In the genomic region with DNA sequence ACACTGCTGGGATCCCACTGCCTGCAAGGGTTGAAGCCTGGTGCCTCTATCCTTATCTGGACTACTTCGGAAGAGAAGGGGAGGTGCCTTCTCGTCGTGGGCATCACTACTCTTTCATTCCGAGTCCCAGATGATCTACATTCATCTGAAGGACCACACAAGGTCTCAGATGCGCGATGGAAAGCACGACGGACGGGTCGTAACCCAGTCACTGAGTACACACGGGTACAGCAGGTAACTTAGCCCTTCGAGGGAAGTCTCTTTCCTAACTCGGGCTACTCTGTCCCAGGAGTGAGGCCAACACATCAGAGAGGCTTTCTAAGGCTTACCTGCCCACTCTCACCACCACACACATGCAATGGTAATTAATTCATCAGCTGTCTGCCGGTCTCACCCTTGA, we compare ENCODE assay signal across 13 mouse cellular contexts.
"Had no signal": no experiment of that assay in that cellular context is flagged by ENCODE, and none has a peak within 500 bp of the region (broad histone marks: within the 10 kb centered on the region; RNA-seq: fewer than 3 reads in every experiment).

No protein-coding gene starts in this region.

- H3K9ac ChIP-seq: kidney, embryonic 15.5 days; liver, embryonic 13.5 days; liver, postnatal 0 days; lung, embryonic 15.5 days; midbrain, embryonic 15.5 days; stomach, embryonic 15.5 days had no signal

- H3K36me3 ChIP-seq: kidney, embryonic 15.5 days; limb, embryonic 10.5 days; liver, embryonic 13.5 days; lung, embryonic 15.5 days; midbrain, embryonic 15.5 days; stomach, embryonic 15.5 days had no signal

- H3K9me3 ChIP-seq: kidney, embryonic 15.5 days; limb, embryonic 10.5 days; liver, embryonic 13.5 days; lung, embryonic 15.5 days; megakaryocyte, embryonic 14.5 days; midbrain, embryonic 15.5 days; stomach, embryonic 15.5 days had no signal

- DNase-seq: kidney, postnatal 14 days; liver, embryonic 13.5 days; liver, postnatal 0 days; lung, postnatal 14 days; right cerebral cortex, postnatal 14 days had no signal

- H3K4me3 ChIP-seq: kidney, embryonic 15.5 days; limb, embryonic 10.5 days; liver, embryonic 13.5 days; lung, embryonic 15.5 days; megakaryocyte, embryonic 14.5 days; midbrain, embryonic 15.5 days; stomach, embryonic 15.5 days had no signal

- H3K27me3 ChIP-seq: liver, embryonic 13.5 days; lung, embryonic 15.5 days; megakaryocyte, embryonic 14.5 days; midbrain, embryonic 15.5 days; stomach, embryonic 15.5 days had no signal

- H3K4me2 ChIP-seq: kidney, embryonic 15.5 days; liver, embryonic 13.5 days; lung, embryonic 15.5 days; midbrain, embryonic 11.5 days; midbrain, embryonic 15.5 days; stomach, embryonic 15.5 days had no signal

- ATAC-seq: liver, postnatal 0 days; midbrain, embryonic 15.5 days had no signal

- H3K27ac ChIP-seq: kidney, embryonic 15.5 days; liver, embryonic 13.5 days; lung, embryonic 15.5 days; macrophage; midbrain, embryonic 15.5 days; stomach, embryonic 15.5 days had no signal
